Mouse (Mus musculus) frontal cortex, postnatal 36 days (tissue): ENCODE results near the gene Nup93.
A peak's percentile ranks its signal among the peaks of the same experiment; 100 is the strongest.

Experiments
- DNase-seq, 2 experiments: peaks; one replicate each; pipeline ENCODE4 v3.0.0; 2022; ENCODE audit warnings: low spot score in 2 of 2

Gene Nup93

DNA sequence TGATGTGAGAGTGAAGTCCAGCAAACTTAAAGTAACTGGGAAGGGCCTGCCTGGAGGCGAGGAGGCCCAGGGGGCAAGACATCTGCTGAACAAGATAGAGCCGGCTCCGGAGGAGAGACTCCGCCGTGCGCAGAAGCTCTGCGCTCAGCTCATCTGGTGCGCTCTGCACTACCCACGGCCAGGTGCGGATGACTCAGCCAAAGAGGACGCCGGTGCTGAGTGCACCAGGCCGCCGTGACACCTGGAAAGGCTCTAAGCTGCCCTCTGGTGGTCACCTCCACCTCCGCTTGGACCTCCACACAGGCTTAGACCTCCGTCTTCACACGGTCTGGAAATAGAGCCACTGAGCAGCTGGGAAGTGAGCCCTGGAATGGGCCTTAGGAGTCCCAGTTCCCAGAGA lies 27.8 kb upstream of the Nup93 start:
- DNase-seq = no peak

GRCm38 (mm10) chr8:94187290-94188002 lies 26.9 kb upstream of the Nup93 start:
- DNase-seq = no peak

DNA sequence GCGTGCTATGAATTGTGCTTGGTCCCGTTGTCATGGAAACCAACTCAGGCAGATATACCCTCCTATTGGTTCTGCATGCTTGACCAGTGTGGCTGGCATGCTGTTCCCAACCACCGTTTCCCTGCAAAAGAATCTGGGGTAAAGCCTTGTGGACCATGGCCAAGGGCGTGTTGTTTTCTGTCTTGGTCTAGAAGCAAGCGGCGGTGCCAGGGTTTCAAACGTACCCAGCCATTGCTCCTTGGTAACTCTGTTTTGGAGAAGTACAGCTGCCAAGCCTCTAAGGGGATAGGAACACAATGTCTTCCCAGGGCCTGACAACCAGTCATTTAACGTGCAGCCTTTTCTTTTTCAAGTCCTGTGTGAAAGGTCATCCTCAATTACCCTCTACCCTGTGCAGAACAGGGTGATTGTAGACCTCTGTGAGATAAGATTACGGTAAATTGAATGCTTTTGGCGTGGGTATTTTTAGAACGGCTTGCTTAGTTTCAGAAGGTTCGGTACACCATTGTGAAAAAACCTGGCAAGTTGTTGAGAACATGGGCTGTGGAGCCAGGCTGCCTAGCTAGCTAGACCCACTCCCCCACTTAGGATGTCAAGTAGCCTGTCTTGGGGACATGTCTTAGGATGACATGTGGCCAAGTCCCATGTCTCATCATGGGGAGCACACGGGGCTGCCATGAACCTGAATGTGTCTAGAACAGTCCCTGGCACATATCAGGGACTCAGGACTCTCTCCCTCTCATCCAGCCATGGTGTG lies 24.9 kb upstream of the Nup93 start:
- peak in 1 of 2 experiments; percentile 69 for DNase-seq

- DNase-seq = no peak
Measured at GRCm38 (mm10) chr8:94191101-94191691, 23.2 kb upstream of the Nup93 start.

DNA sequence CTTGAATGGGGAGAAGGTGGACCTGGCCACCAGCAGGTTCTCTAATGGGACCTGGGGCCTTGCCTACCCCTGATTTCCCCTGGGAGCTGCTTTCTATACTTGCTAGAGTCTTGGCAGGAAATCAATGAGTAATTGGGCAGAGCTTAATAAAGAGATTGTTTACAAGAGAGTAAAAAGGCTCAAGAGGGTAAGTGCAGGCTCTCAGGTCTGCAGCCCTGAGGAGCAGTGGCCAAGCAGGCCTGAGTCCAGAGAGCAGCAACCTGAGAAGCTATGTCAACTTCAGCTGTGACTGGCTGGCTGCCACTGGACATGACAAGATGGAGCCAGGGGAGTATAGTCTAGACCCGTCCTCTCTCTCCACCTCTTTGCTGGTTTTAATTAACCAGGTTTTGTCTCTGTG lies 21.4 kb upstream of the Nup93 start:
- no peak for DNase-seq

GRCm38 (mm10) chr8:94194591-94195223 lies 19.7 kb upstream of the Nup93 start:
- no peak for DNase-seq

DNA sequence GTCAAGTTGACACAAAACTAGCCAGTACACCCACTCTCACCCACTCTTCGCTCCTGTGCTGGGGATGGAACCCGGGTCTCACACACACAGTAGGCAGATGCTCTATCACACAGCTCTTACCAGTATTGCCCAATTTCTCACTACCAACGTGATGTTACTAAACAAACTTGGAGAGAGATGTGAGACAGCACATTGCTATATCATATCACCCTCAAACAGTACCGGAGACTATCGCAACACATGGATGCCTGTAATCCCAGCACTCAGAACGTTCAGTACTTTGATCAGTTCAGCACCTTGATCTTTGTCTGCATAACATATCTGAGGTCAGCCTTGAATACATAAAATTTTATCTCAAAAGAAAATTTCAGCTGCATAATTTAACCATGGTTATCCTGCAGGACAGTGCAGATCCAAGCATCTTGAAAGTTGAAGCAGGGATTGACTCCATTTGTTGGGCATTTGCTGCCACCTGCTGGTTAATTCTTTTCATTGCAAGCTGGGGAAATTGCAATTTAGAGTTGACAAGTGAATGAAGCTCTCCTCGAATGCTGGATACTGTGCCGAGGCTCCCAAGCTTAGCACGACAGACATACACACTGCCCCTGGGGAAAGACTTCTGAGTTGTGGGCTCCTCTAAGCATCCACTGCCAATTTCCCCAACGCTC lies 15.0 kb upstream of the Nup93 start:
- peak; percentile 65 to 81 for DNase-seq

DNA sequence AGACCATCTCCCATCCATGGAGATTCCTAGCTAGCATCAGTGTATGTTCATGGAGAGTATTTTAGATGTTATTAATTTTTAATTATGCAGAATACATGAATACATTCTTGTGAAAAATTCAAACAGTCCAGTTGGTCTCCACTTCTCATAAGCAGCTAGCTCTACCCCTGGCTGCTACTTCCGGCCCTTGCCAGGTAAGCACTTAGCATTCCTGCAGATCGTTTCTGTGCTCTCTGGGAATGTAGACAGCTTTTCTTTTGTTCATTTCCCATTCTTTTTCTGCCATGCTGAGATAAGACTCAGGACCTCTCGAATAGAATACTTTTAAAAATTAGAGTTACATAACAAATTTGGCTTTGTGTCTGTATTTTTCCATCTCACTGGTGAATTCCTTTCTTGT lies 10.3 kb upstream of the Nup93 start:
- no peak for DNase-seq

GRCm38 (mm10) chr8:94205736-94206135 lies 8.6 kb upstream of the Nup93 start:
- peak; percentile 45 to 55 for DNase-seq

DNA sequence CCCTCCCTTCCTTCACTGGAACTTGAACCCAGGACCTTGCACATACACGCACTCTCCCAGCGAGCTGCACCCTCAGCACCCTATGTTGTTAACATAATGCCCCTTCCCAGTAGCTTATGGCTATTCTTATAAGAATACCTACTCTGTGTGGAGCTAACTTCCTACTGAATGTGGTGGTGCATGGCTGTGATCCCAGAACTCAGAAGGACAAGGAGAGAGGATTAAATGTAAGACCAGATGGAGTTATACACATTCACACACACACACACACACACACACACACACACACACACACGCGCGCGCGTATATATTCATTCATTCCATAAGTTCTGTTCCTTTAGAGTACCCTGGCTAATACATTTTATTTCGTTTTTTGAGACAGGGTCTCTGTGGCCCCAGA lies 8.1 kb upstream of the Nup93 start:
- DNase-seq = peak in 1 of 2 experiments; percentile 51

- no peak for DNase-seq
Measured at GRCm38 (mm10) chr8:94207491-94207890, 6.9 kb upstream of the Nup93 start.

DNA sequence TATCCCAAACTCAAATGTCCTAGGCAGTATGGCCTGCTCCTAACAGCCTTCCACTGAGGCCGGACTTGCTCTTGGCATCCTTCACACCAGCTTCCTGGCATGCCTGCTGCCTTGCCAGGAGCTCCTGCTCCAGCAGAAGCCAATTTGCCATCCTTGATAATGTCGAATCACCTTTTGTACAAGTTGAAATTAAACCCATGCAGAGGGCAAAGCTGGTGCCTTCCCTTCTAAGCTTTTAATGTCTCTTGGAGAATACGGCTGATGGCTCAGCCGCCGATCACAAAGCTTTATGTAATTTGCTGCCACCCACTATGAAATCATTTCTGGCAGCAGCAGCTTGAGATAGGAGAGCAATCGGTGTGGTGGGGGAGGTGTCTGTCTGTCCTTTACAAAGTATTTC lies 4.7 kb upstream of the Nup93 start:
- DNase-seq = peak; percentile 52 to 75

DNA sequence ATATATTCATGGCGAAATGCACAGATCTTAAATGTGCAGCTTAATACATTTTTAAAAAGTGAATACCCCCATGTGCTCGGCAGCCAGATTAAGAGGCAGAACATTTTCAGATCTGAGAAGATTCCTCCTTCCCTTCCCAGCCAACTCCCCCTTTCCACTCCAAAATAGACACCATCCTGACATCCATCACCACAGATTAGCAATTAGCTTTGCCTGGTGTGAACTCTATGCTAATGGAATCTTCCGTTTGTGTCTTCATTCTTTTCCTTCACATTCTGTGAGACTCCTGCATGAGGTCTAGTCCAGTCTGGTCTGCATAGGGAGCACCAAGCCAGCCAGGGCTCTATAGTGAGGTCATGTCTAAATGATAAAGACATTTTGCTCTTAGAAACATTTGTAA lies 4.1 kb upstream of the Nup93 start:
- peak in 1 of 2 experiments; percentile 53 for DNase-seq

- DNase-seq = no peak
Measured at GRCm38 (mm10) chr8:94213819-94214218, 545 bp upstream of the Nup93 start.

GRCm38 (mm10) chr8:94227381-94227939 lies 13.1 kb downstream of the Nup93 start:
- peak in 1 of 2 experiments; percentile 49 for DNase-seq

GRCm38 (mm10) chr8:94240240-94240751 lies 25.9 kb downstream of the Nup93 start:
- no peak for DNase-seq

- DNase-seq = no peak
Measured at GRCm38 (mm10) chr8:94249836-94250435, 35.6 kb downstream of the Nup93 start.

DNA sequence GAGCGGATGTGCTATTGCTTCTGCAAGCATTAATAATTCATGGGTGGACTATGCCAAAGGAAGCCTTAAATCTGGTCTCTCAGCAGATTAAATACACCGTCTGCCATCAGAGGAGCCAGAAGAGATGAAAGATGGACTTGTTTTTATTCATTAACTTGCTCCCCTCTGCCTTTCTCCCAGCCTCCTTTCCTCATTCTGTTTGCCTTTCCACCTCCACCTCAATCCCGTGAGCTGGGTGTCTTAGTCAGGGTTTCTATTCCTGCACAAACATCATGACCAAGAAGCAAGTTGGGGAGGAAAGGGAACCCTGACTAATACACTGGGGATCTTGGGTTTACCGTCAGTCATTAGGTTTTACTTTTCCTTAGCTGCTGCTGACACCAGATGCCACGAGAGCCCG lies 44.5 kb downstream of the Nup93 start:
- no peak for DNase-seq

GRCm38 (mm10) chr8:94262626-94263297 lies 48.4 kb downstream of the Nup93 start:
- no peak for DNase-seq
